Mouse (Mus musculus) heart, postnatal 25 days (tissue): ENCODE data around the gene Gal3st4. TPM values are rescaled to one million over a fixed set of nuclear protein-coding genes. Genes with fewer than 3 reads are reported as not detected.

ENCODE experiments used
- DNase-seq: peaks from one replicate; pipeline ENCODE4 v3.0.0; 2022; ENCODE audit warnings: low spot score
- intact Hi-C: fragments of 180-260 bp; cut with DNase I; formaldehyde crosslinking; loops from one replicate; pipeline ENCODE4 v1.15.1; 2025
- total RNA-seq, 2 experiments: library from RNA; stranded (reverse); gene quantifications; 2 replicates each; pipeline ENCODE4 v1.2.3; 2021

The Gal3st4 gene
- total RNA-seq: under 1 TPM; 0.14 to 0.26 TPM

- no peak for DNase-seq
- intact Hi-C loops: no loop called here
Observed at GRCm38 (mm10) chr5:138272409-138272923, at the start of gene Gal3st4. TSS of gene Gal3st4 (minus strand) at chr5:138272840.

DNA sequence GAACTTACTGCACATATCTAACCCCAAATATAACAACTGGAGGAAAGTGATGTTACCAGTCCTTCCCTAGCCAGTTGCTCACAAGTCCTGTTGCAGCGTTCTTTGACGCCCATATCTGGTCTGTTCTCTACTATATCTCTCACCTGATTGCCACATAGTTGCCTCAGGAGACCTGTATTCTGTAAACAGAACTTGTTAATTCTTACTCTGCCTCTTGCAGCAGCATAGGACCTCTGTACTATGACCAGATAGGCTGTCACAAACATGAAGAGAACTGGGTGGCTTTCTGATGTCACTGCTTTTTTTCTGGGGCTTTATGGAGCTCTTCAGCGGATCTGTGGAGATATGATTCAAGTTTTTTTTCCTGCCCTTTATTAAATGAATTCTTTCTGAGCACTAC is 40.2 kb upstream of the Gal3st4 start:
- DNase-seq: no peak
- intact Hi-C loops: no loop called here

- no peak for DNase-seq
- intact Hi-C loops: no loop called here
Observed at GRCm38 (mm10) chr5:138299613-138300012, 27.0 kb upstream of the Gal3st4 start.

DNA sequence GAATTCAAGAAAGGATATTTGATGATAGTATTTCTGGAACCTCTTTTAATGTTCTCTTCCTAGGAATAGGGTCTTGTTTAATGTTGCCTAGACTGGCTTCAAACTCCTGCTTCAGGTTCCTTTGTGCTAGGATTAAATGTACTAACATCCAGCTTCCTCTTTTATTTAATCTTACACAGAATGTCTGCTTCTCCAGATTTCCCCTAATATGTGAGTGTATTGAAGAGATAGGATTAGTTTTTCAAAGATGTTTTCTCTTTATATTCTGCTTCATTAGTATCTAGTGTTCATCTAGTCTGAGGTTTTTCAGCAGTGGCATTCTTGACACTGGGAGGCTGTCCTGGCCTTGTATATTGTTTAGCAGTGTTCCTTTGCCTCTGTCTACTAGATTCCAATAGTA is 21.5 kb upstream of the Gal3st4 start:
- intact Hi-C loops: no loop called here
- no peak for DNase-seq

- intact Hi-C loops: no loop called here
- no peak for DNase-seq
Observed at GRCm38 (mm10) chr5:138291638-138292037, 19.0 kb upstream of the Gal3st4 start.

GRCm38 (mm10) chr5:138287861-138288260 is 15.2 kb upstream of the Gal3st4 start:
- intact Hi-C loops: no loop called here
- DNase-seq: no peak

- DNase-seq: no peak
- intact Hi-C loops: no loop called here
Observed at GRCm38 (mm10) chr5:138283540-138283939, 10.9 kb upstream of the Gal3st4 start.

DNA sequence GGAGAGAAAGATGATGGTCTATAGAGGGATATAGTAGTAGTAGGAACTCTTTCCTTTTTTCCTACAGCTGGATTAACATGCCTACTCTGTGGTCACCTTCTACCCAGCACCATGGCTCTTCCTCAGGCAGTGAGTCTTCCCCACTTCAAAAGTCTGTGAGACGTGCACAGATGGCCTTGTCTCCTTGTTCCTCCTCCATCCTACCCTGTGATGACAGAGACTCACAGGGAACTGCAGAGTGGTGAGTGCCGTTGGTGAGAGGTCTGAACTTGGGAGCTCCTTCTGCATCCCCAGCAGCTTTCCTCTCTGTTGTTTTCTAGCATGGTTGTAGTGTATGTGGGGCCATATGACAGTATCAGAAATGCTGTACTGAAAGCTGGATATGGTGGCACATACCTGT is 9.2 kb upstream of the Gal3st4 start:
- DNase-seq: no peak
- intact Hi-C loops: no loop called here

DNA sequence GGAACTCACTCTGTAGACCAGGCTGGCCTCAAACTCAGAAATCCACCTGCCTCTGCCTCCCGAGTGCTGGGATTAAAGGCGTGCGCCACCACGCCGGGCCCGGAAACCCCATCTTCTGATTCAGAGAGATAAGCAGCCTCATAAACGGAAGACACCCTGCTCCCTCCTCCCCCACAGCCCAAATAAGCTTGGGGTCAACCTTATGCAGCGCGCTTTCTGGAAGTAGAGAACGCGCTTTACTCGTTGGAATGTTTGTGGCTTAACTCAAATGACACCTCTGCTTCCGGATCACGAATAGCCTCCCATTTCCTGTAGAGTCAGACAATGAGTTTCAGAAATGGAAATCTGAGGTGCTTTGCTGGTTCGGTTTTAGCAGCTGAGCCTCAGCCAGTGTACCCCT is 8.2 kb upstream of the Gal3st4 start:
- intact Hi-C loops: no loop called here
- no peak for DNase-seq

DNA sequence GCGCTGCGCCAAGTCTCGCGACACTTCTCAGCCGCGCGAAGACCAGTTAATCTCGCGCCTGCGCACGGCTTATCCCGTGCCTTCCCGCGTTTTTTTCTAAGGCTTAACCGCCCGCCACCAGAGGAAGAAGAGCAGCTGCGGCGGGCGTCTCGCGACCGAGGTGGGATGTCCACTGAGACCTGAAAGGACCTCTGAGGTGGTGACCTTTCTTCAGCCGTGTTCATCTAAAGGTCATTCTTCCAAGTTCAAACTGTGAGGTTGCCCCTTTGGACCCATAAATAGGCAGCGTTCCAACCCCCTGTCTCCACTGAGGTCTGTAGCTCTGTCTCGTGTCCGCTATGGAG is 7.8 kb upstream of the Gal3st4 start:
- no peak for DNase-seq
- intact Hi-C loops: no loop called here

DNA sequence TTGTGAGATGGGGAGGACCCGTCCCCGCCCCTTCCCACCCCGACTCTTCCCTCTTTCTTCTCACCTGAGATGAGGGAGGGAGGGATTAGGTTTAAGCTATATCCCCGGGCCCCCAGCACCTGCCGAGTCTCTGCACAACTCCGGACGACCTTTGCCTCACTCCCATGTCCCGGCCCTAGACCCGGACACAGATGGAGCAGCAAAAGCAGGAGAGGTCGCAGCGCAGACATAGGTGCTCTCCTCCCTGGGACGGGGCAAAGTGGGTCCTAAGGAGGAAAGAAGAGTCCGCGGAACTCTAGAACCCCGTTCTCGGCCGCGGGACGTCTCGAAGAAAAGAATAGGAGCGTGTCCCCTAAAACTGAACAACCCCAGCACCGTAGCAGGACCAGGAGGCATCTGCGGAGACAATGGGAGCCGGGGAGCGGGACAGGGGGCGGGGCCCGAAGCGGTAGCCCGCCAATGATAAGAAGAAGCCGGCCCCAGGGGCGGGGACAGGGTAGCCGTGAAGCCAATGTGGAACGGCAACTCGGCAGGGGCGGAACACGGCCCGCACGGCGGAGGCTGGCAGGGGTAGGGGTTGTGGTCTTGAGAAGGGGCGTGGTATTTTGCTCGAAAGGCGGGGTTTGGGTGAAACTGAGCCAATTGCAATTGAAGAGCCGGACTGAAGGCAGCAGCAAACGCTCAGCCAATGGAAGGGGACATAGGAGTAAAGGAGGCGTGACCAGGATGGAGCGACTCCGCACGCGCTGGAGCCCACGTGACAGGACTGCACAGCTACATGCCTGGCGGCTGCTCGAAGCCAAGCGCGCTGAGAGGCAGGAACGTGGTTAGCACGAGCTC is 7.2 kb upstream of the Gal3st4 start, which contains the start of the genes Gm43720, Gpc2 and Stag3:
TSS of gene Gm43720 (minus strand) at position 374 of the 840 bp plus-strand sequence.
TSS of gene Gpc2 (minus strand) at position 421 of the 840 bp plus-strand sequence.
TSS of gene Stag3 (plus strand) at position 656 of the 840 bp plus-strand sequence.
- intact Hi-C loops: no loop called here
- DNase-seq: peak; percentile 74

- DNase-seq: no peak
- intact Hi-C loops: no loop called here
Observed at GRCm38 (mm10) chr5:138277994-138278393, 5.4 kb upstream of the Gal3st4 start.

DNA sequence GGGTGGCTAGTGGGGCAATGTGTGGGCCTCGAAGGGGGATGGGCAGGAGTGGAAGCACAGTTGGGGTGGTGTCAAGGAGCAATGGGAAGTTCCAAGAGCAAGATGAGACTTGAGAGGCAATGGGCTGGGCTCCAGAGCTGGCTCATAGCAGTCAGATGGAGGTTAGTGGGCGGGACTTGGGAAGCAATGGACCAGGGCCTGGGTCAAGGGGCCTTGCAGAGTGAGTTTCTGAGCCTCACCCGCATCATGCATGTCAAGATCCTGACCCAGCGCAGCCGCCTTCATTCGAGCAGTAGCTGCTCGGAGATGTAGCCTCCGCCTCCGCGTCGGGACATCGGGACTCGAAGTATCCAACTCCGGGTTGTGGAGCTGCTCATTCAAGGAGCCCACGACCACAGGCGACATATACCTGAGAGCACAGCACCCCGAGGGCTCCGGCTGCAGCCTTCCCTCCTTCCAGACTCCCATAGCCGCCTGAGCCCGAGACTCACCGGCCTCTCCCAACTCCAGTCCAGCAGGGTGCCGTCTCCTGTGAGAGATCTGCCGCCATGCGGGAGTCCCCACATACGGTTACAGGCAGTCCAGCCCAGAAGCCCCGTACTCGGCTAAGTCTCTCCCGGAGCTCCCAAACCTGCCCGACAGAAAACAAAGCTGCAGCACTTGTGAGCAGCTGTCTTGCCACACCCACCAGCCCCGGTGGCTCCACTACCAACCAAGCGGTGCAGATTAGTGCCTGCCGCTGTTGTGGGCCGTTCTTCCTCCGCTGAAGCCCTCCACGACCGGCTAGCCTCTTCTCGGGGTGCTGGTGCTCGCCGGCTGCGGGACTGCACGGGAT is 2.8 kb upstream of the Gal3st4 start:
- intact Hi-C loops: no loop called here
- no peak for DNase-seq

DNA sequence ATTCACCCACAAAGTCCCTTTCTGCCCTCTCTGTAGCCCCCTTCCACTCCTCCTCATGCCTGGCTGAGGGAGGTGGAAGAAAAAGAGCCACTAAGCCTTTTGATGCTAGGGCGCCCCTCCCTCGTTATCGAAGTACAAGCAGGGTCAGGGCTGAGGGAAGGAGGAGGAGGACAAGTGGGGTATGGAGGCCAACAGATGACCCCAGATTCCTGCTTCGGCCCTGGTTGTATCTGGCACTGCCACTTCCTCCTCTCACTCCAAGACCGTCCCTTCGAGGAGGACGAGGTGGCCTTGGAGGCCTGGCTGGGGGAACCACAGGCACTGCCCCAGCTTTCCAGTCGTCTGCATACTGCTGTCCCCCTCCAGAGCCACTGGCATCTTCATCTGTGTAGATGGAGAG is 1.5 kb upstream of the Gal3st4 start:
- DNase-seq: no peak
- intact Hi-C loops: no loop called here

- intact Hi-C loops: no loop called here
- DNase-seq: no peak
Observed at GRCm38 (mm10) chr5:138271232-138271631, 1.4 kb downstream of the Gal3st4 start.

- DNase-seq: no peak
- intact Hi-C loops: no loop called here
Observed at GRCm38 (mm10) chr5:138268980-138269379, 3.7 kb downstream of the Gal3st4 start.

DNA sequence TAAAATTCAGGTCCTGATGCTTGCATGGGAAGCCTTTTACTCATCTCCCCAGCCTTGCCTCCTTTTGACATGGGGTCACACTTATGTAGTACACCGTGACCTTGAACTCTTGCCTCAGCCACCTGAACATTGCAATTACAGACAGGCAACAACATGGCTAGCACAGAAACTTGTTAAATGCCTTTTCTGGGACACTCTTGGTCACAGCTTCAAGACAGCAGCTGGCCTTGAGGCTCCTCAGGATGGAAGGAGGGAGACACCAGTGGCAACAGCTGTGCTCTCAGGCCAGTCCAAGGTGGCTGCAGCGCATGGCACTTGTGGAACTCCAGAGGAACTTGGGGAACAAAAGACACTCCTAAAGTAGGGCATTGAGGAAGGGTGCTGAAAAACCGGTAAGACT is 5.5 kb downstream of the Gal3st4 start:
- intact Hi-C loops: no loop called here
- DNase-seq: no peak

DNA sequence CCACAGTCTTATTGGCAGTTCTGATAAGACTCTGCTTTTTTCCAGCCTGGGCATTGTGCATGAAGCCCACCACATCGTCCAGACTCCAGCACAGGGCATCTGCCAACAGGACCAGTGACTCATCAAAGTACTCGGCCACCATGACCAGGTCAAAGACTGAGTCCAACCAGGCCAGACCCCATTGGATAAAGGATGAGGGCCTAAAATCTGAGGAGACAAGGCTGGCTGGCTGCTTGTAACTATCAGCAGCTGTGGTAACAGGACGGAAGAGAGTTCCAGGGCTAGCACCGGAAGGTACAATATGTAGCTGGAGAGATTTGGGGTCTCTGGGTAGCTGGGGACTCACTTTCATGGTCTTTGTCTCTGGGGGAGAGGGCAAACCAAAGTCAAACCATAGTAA is 6.9 kb downstream of the Gal3st4 start:
- DNase-seq: no peak
- intact Hi-C loops: no loop called here

GRCm38 (mm10) chr5:138264207-138264578 is 8.4 kb downstream of the Gal3st4 start:
- intact Hi-C loops: no loop called here

GRCm38 (mm10) chr5:138263260-138264206 is 9.1 kb downstream of the Gal3st4 start, which contains the start of gene BC037034:
TSS of gene BC037034 (minus strand) at chr5:138264033.
- peak; percentile 81 for DNase-seq
- intact Hi-C loops: no loop called here

More at GRCm38 (mm10) chr5:138264207-138264578, 8.4 kb downstream of the Gal3st4 start:
- DNase-seq: no peak
